Mouse (Mus musculus) heart, embryonic 11.5 days (tissue): ENCODE results near the gene Ipo8. TPM values are rescaled to one million over a fixed set of nuclear protein-coding genes. Genes with fewer than 3 reads are reported as not detected.

ENCODE experiments used
- ATAC-seq: fragments of 200-750 bp; cut with Nextera tagmentation; replicated peaks from 2 replicates; pipeline ENCODE4 v1.8.0; 2017; ENCODE audit warnings: moderate library complexity; ENCODE audit not compliant: insufficient number of reproducible peaks, low FRiP score, low TSS enrichment
- H3K27ac ChIP-seq: fragments of 300-500 bp; sonication (generic); 2 replicates; pipeline ENCODE4 v1.5.1; 2014; ENCODE audit warnings: mild to moderate bottlenecking, low read depth, low read length
- H3K27me3 ChIP-seq: fragments of 300-500 bp; sonication (generic); 2 replicates; pipeline ENCODE4 v1.6.1; 2014; ENCODE audit warnings: mild to moderate bottlenecking, low read length, mixed read lengths; ENCODE audit not compliant: control insufficient read depth, insufficient read depth
- H3K36me3 ChIP-seq: fragments of 300-500 bp; sonication (generic); 2 replicates; pipeline ENCODE4 v1.6.1; 2014; ENCODE audit warnings: mild to moderate bottlenecking, low read length, moderate library complexity, mixed read lengths; ENCODE audit not compliant: control insufficient read depth, insufficient read depth
- H3K4me1 ChIP-seq: fragments of 300-500 bp; sonication (generic); 2 replicates; pipeline ENCODE4 v1.6.1; 2014; ENCODE audit warnings: low read length; ENCODE audit not compliant: control insufficient read depth, insufficient read depth
- H3K4me2 ChIP-seq: fragments of 300-500 bp; sonication (generic); 2 replicates; pipeline ENCODE4 v1.6.1; 2014; ENCODE audit warnings: mild to moderate bottlenecking, moderate library complexity
- H3K4me3 ChIP-seq: fragments of 300-500 bp; sonication (generic); 2 replicates; pipeline ENCODE4 v1.5.1; 2014; ENCODE audit warnings: low read depth, low read length
- H3K9ac ChIP-seq: fragments of 300-500 bp; sonication (generic); 2 replicates; pipeline ENCODE4 v1.6.1; 2014; ENCODE audit warnings: mild to moderate bottlenecking, low read depth, low read length, moderate library complexity
- H3K9me3 ChIP-seq: fragments of 300-500 bp; sonication (generic); replicated peaks from 2 replicates; pipeline ENCODE4 v1.6.1; 2016; ENCODE audit warnings: low read length; ENCODE audit not compliant: control insufficient read depth
- WGBS: fragments of 180-500 bp; shearing (Covaris S2); extraction: QIAGEN DNeasy Blood & Tissue Kit; methylation state at CpG from one replicate; pipeline ENCODE4 v1.1.7; 2014; ENCODE audit not compliant: insufficient replicate concordance; 5-methylcytosine and 5-hydroxymethylcytosine counted together
- polyA plus RNA-seq: library from polyadenylated mRNA; unstranded; fragments of >200 nt; fragmentation: Nextera tagmentation; extraction: Ambion mirVana; gene quantifications from 2 replicates; pipeline ENCODE4 v1.2.1, GENCODE M21; 2014

Gene Ipo8
- polyA plus RNA-seq, 1 experiment from 2014 or later = 18.1 TPM

- no peak overlapping the region for H3K4me3 ChIP-seq
- H3K9ac ChIP-seq = no peak overlapping the region
- no peak overlapping the region for H3K27ac ChIP-seq
- no peaks in the 10 kb centered on the region; the same call in 1 of the 2 replicates for H3K4me1 ChIP-seq
- 75% methylated on average over 1 of the region's 1 CpGs for WGBS
- no peaks in the 10 kb centered on the region for H3K9me3 ChIP-seq
- no peaks in the 10 kb centered on the region for H3K36me3 ChIP-seq
- ATAC-seq = no peak
- H3K4me2 ChIP-seq = no peak overlapping the region
- no peaks in the 10 kb centered on the region for H3K27me3 ChIP-seq
Measured at GRCm38 (mm10) chr6:148736390-148736789, 94.9 kb downstream of the Ipo8 start.

- Histone ChIP-seq H3K27ac (no peak overlapping the region), H3K4me3 (no peak overlapping the region), H3K9ac (no peak overlapping the region), H3K36me3 (no peaks in the 10 kb centered on the region), H3K9me3 (no peaks in the 10 kb centered on the region), H3K27me3 (no peaks in the 10 kb centered on the region), H3K4me2 (no peak overlapping the region), H3K4me1 (no peaks in the 10 kb centered on the region)
- ATAC-seq = no peak
- WGBS = 91% methylated on average over 20 of the region's 20 CpGs
Measured at GRCm38 (mm10) chr6:148734012-148734411, 97.3 kb downstream of the Ipo8 start.

- Histone ChIP-seq H3K4me1 (no peaks in the 10 kb centered on the region), H3K36me3 (no peaks in the 10 kb centered on the region), H3K4me3 (no peak overlapping the region), H3K27ac (no peak overlapping the region), H3K9ac (no peak overlapping the region), H3K4me2 (no peak overlapping the region), H3K9me3 (no peaks in the 10 kb centered on the region), H3K27me3 (no peaks in the 10 kb centered on the region)
- no peak for ATAC-seq
- WGBS = 66% methylated on average over 1 of the region's 1 CpGs
Measured at GRCm38 (mm10) chr6:148732920-148733319, 98.3 kb downstream of the Ipo8 start.

- H3K4me2 ChIP-seq = no peak overlapping the region
- H3K4me3 ChIP-seq = no peak overlapping the region
- H3K27me3 ChIP-seq = no peaks in the 10 kb centered on the region
- H3K4me1 ChIP-seq = no peaks in the 10 kb centered on the region
- H3K36me3 ChIP-seq = no peaks in the 10 kb centered on the region
- no peaks in the 10 kb centered on the region for H3K9me3 ChIP-seq
- H3K27ac ChIP-seq = no peak overlapping the region
- no peak overlapping the region for H3K9ac ChIP-seq
- ATAC-seq = no peak
- WGBS = 52% methylated on average over 3 of the region's 3 CpGs
Measured at GRCm38 (mm10) chr6:148728571-148728970, 102.7 kb downstream of the Ipo8 start.

DNA sequence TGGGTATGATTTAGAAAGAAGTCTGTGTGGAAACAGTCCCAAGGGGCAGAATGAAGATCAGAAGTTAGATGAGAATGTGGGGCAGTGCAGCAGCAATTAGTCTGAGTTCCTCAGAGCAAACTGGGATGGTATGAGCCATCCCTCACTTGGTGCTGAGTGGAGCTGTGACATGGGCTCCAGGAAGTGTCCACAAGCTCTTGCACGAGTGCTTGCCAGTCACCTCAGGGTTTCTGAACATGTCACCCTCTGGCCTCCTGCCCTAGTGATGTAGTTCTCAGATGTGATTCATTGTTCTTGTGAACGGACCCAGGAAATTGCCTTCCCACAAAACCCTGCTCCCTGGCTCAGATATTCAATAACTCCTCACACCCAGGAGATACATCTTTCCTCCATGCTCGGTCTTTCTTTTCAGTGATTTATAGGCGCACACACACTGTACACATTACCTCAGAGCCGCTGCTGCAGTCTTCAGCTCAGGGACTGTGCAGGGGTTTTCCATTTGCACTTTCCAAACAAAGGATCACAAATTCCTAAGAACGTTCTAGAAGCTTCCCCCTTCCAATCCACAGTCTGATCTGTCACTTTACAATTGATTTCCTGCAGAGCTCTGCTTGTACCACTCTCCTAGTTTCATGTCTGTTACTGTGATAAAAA lies 103.3 kb downstream of the Ipo8 start:
- H3K4me1 ChIP-seq = no peaks in the 10 kb centered on the region
- no peak overlapping the region for H3K4me3 ChIP-seq
- no peaks in the 10 kb centered on the region for H3K36me3 ChIP-seq
- no peak for ATAC-seq
- no peak overlapping the region for H3K4me2 ChIP-seq
- H3K9ac ChIP-seq = no peak overlapping the region
- H3K9me3 ChIP-seq = no peaks in the 10 kb centered on the region
- 67% methylated on average over 6 of the region's 6 CpGs for WGBS
- H3K27ac ChIP-seq = no peak overlapping the region
- H3K27me3 ChIP-seq = no peaks in the 10 kb centered on the region

DNA sequence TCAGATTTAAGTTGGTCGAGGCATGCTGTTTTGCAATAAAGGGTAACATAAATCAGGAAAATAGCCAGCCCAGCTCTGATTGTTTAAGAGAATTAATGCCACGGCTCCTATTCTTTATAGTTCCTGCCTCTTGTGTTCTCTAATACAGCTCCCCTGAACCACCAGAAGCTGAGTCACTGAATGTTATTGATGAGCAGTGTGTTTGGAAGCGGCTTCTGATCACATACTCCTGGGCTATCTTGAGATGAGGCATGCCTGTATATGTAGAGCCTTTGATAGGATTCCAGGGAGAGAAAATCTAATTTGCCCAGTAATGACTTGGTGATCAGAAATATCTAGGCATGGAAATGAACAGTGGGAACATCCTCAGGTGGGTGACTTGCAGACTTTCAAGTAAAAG lies 106.8 kb downstream of the Ipo8 start:
- no peak overlapping the region for H3K4me2 ChIP-seq
- H3K36me3 ChIP-seq = no peaks in the 10 kb centered on the region
- H3K27me3 ChIP-seq = no peaks in the 10 kb centered on the region
- H3K27ac ChIP-seq = no peak overlapping the region
- no peaks in the 10 kb centered on the region for H3K4me1 ChIP-seq
- 75% methylated on average over 3 of the region's 3 CpGs for WGBS
- H3K9ac ChIP-seq = no peak overlapping the region
- H3K4me3 ChIP-seq = no peak overlapping the region
- ATAC-seq = no peak
- H3K9me3 ChIP-seq = no peaks in the 10 kb centered on the region

Other genes starting within 250 kb of the Ipo8 start
- gene Caprin2, start 64.8 kb upstream of the Ipo8 start, polyA plus RNA-seq = 9.6 and 10.6 TPM in 2 replicates
- 104 and 113 TPM in 2 replicates for gene Sinhcaf, start 115.0 kb upstream of the Ipo8 start, polyA plus RNA-seq